Mouse (Mus musculus) kidney, postnatal 25 days (tissue): Measurements from ENCODE around the gene Exoc6b.

ENCODE experiments used
- DNase-seq, 2 experiments: peaks; one replicate each; pipeline ENCODE4 v3.0.0; 2021; ENCODE audit warnings: mixed read lengths in 2 of 2

The Exoc6b gene

GRCm38 (mm10) chr6:84875869-84876268 lies 193.4 kb downstream of the Exoc6b start:
- no peak for DNase-seq

GRCm38 (mm10) chr6:84867114-84867513 lies 202.2 kb downstream of the Exoc6b start:
- peak; percentile 21 to 43 for DNase-seq

- DNase-seq: no peak
These were observed 204.7 kb downstream of the Exoc6b start for GRCm38 (mm10) chr6:84864625-84865024.

- DNase-seq: no peak
These were observed 205.4 kb downstream of the Exoc6b start for GRCm38 (mm10) chr6:84863816-84864375.

- no peak for DNase-seq
These were observed 223.6 kb downstream of the Exoc6b start for GRCm38 (mm10) chr6:84845665-84846064.

- no peak for DNase-seq
These were observed 228.2 kb downstream of the Exoc6b start for GRCm38 (mm10) chr6:84841138-84841537.

GRCm38 (mm10) chr6:84807546-84807945 lies 261.8 kb downstream of the Exoc6b start:
- no peak for DNase-seq

GRCm38 (mm10) chr6:84806132-84806730 lies 263.1 kb downstream of the Exoc6b start:
- no peak for DNase-seq

GRCm38 (mm10) chr6:84798736-84799135 lies 270.6 kb downstream of the Exoc6b start:
- DNase-seq: no peak

GRCm38 (mm10) chr6:84783994-84784393 lies 285.3 kb downstream of the Exoc6b start:
- no peak for DNase-seq

- no peak for DNase-seq
These were observed 289.3 kb downstream of the Exoc6b start for GRCm38 (mm10) chr6:84779987-84780386.

GRCm38 (mm10) chr6:84778970-84779369 lies 290.3 kb downstream of the Exoc6b start:
- peak; percentile 7 to 43 for DNase-seq

- no peak for DNase-seq
These were observed 293.4 kb downstream of the Exoc6b start for GRCm38 (mm10) chr6:84775908-84776307.

GRCm38 (mm10) chr6:84755266-84755665 lies 314.0 kb downstream of the Exoc6b start:
- no peak for DNase-seq

GRCm38 (mm10) chr6:84752806-84753420 lies 316.4 kb downstream of the Exoc6b start:
- no peak for DNase-seq

- no peak for DNase-seq
These were observed 317.9 kb downstream of the Exoc6b start for GRCm38 (mm10) chr6:84751409-84751808.

GRCm38 (mm10) chr6:84746847-84747395 lies 322.4 kb downstream of the Exoc6b start:
- DNase-seq: no peak

- DNase-seq: no peak
These were observed 323.0 kb downstream of the Exoc6b start for GRCm38 (mm10) chr6:84746193-84746846.

GRCm38 (mm10) chr6:84745570-84745969 lies 323.7 kb downstream of the Exoc6b start:
- no peak for DNase-seq

GRCm38 (mm10) chr6:84742227-84742626 lies 327.1 kb downstream of the Exoc6b start:
- DNase-seq: no peak

GRCm38 (mm10) chr6:84736942-84737341 lies 332.4 kb downstream of the Exoc6b start:
- peak; percentile 53 to 66 for DNase-seq

GRCm38 (mm10) chr6:84726876-84727275 lies 342.4 kb downstream of the Exoc6b start:
- no peak for DNase-seq

- no peak for DNase-seq
These were observed 356.1 kb downstream of the Exoc6b start for GRCm38 (mm10) chr6:84713171-84713570.

- no peak for DNase-seq
These were observed 358.5 kb downstream of the Exoc6b start for GRCm38 (mm10) chr6:84710831-84711230.
